Comparison of ENCODE assay signal across 9 mouse cellular contexts in the genomic region with DNA sequence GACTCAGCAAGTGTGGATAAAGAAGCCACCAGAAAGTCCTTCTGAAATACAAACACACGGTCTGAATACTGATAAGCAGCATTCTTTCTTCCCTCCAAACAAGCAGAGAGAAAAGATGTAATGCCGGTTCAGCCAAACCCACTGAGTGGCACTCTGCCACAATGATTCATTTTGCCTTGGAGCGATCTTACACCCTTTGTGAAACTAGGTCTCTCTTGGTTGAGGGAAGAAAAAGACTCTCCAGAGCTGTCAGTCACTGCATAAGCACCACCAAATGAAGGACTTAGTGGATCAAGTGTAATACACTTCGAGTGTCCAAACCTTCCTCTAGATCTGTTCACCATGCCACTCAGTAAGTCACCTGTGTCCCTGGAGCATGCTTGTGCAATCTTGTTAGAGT. TPM values are rescaled to one million over a fixed set of nuclear protein-coding genes. Genes with fewer than 3 reads are reported as not detected.
DNase-seq lines count a peak whose midpoint lies in the region; ATAC-seq and TF ChIP-seq lines count a peak whose summit lies in the region.
"Had no signal": no experiment of that assay in that cellular context is flagged by ENCODE, and none has a peak within 500 bp of the region (broad histone marks: within the 10 kb centered on the region; RNA-seq: fewer than 3 reads in every experiment).

No protein-coding gene starts in this region.

- no peaks in the 10 kb centered on the region for H3K36me3 ChIP-seq in lung, postnatal 0 days (ENCODE audit: insufficient read depth, low read length)
- peaks cover 16% of the 10 kb centered on the region; the same call in 1 of the 2 replicates for H3K36me3 ChIP-seq in embryonic facial prominence, embryonic 14.5 days (ENCODE audit: control insufficient read depth, insufficient read depth, low read length)
- H3K36me3 ChIP-seq in liver, postnatal 0 days (replicated peaks; ENCODE audit: insufficient read depth, low read length), result 0 out of 2 replicates have a peak, but pooled peaks cover 4% of the 10 kb centered on the region

- 48% methylated on average over 4 of the region's 4 CpGs for WGBS in lung, postnatal 0 days
- 74% methylated on average over 4 of the region's 4 CpGs for WGBS in embryonic facial prominence, embryonic 14.5 days
- 69% methylated on average over 4 of the region's 4 CpGs for WGBS in liver, postnatal 0 days (ENCODE audit: insufficient replicate concordance)

- DNase-seq in cerebellum, adult 11-12 months, result peak; percentile 11
- DNase-seq in cerebellum, postnatal 36 days, result no peak
- peak; percentile 69 for DNase-seq in lung, postnatal 0 days (ENCODE audit: low spot score)
- DNase-seq in lung, postnatal 4 days, result no peak
- peak; percentile 42 for DNase-seq in embryonic facial prominence, embryonic 14.5 days (ENCODE audit: low spot score)
- DNase-seq in right cerebral cortex, postnatal 10 days (ENCODE audit: low spot score in 2 of 2), result peak; percentile 49 to 53
- DNase-seq in spleen, postnatal 10 days (ENCODE audit: low spot score in 2 of 2), result no peak
- DNase-seq in liver, postnatal 0 days, result no peak

- H3K9me3 ChIP-seq in lung, postnatal 0 days (ENCODE audit: low read length), result no peaks in the 10 kb centered on the region
- H3K9me3 ChIP-seq in embryonic facial prominence, embryonic 14.5 days (ENCODE audit: control insufficient read depth, low read length), result no peaks in the 10 kb centered on the region
- H3K9me3 ChIP-seq in liver, postnatal 0 days (ENCODE audit: low read length), result no peaks in the 10 kb centered on the region
- H3K9me3 ChIP-seq: limb, embryonic 13.5 days had no signal

- H3K4me3 ChIP-seq in lung, postnatal 0 days (ENCODE audit: low read depth, low read length), result no peak overlapping the region
- H3K4me3 ChIP-seq in embryonic facial prominence, embryonic 14.5 days (ENCODE audit: low read depth, low read length), result no peak overlapping the region
- no peak overlapping the region for H3K4me3 ChIP-seq in liver, postnatal 0 days (ENCODE audit: low read depth, low read length)
- H3K4me3 ChIP-seq: limb, embryonic 13.5 days had no signal

- no peak for TF ChIP-seq EP300 in lung, postnatal 0 days (IDR thresholded peaks at IDR 0.05)
- no peak for TF ChIP-seq EP300 in liver, postnatal 0 days (IDR thresholded peaks at IDR 0.05; ENCODE audit: low read depth)

- H3K27me3 ChIP-seq in lung, postnatal 0 days (replicated peaks; ENCODE audit: insufficient read depth, low read length), result no peaks in the 10 kb centered on the region
- H3K27me3 ChIP-seq in embryonic facial prominence, embryonic 14.5 days (replicated peaks; ENCODE audit: control insufficient read depth, insufficient read depth, low read length), result no peaks in the 10 kb centered on the region
- H3K27me3 ChIP-seq in liver, postnatal 0 days (ENCODE audit: insufficient read depth, low read length), result no peaks in the 10 kb centered on the region
- H3K27me3 ChIP-seq: limb, embryonic 13.5 days had no signal

- no peaks in the 10 kb centered on the region for H3K4me1 ChIP-seq in lung, postnatal 0 days (ENCODE audit: insufficient read depth, low read depth, low read length)
- H3K4me1 ChIP-seq in embryonic facial prominence, embryonic 14.5 days (ENCODE audit: control insufficient read depth, insufficient read depth, low read length), result no peaks in the 10 kb centered on the region
- H3K4me1 ChIP-seq in liver, postnatal 0 days (ENCODE audit: insufficient read depth), result no peaks in the 10 kb centered on the region
- H3K4me1 ChIP-seq: limb, embryonic 13.5 days had no signal

- no peak for TF ChIP-seq CTCF in lung, postnatal 0 days (IDR thresholded peaks at IDR 0.05)
- TF ChIP-seq CTCF in liver, postnatal 0 days (IDR thresholded peaks at IDR 0.05; ENCODE audit: low read depth), result no peak

- ATAC-seq in lung, postnatal 0 days, result peak; percentile 81
- ATAC-seq in embryonic facial prominence, embryonic 14.5 days (ENCODE audit: low read depth), result peak; percentile 41; the same call in 1 of the 2 replicates
- no peak for ATAC-seq in liver, postnatal 0 days

- H3K27ac ChIP-seq in lung, postnatal 0 days (ENCODE audit: low read length), result no peak overlapping the region
- 0 out of 2 replicates have a peak overlapping the region, but pooled peaks have one; percentile 52 for H3K27ac ChIP-seq in embryonic facial prominence, embryonic 14.5 days (replicated peaks; ENCODE audit: low read depth, low read length)
- no peak overlapping the region for H3K27ac ChIP-seq in liver, postnatal 0 days (ENCODE audit: low read depth)
- H3K27ac ChIP-seq: limb, embryonic 13.5 days had no signal

- H3K9ac ChIP-seq in lung, postnatal 0 days (replicated peaks; ENCODE audit: low read depth), result no peak overlapping the region
- no peak overlapping the region for H3K9ac ChIP-seq in embryonic facial prominence, embryonic 14.5 days (ENCODE audit: low read depth, low read length)
- H3K9ac ChIP-seq in liver, postnatal 0 days (replicated peaks), result no peak overlapping the region
- H3K9ac ChIP-seq: limb, embryonic 13.5 days had no signal

- no peak overlapping the region for H3K4me2 ChIP-seq in lung, postnatal 0 days (replicated peaks; ENCODE audit: low read depth, low read length)
- H3K4me2 ChIP-seq in embryonic facial prominence, embryonic 14.5 days (ENCODE audit: low read depth, low read length), result no peak overlapping the region
- H3K4me2 ChIP-seq in liver, postnatal 0 days (ENCODE audit: low read depth, low read length), result no peak overlapping the region
- H3K4me2 ChIP-seq: limb, embryonic 13.5 days had no signal

RNA-seq across cellular contexts. Expression of gene Grhl1, which starts 34.1 kb away (rescaled TPM):
- polyA plus RNA-seq in lung, postnatal 0 days (2015; fragmentation: Nextera tagmentation; extraction: Ambion mirVana), result 3.0 and 4.0 TPM in 2 replicates
- polyA plus RNA-seq in embryonic facial prominence, embryonic 14.5 days (2014; fragmentation: Nextera tagmentation; extraction: Ambion mirVana), result 11.5 and 12.0 TPM in 2 replicates
- 0.20 and 0.23 TPM in 2 replicates for polyA plus RNA-seq in liver, postnatal 0 days (2015; fragmentation: Nextera tagmentation; extraction: Ambion mirVana)

RNA-seq across cellular contexts. Expression of gene Taf1b, which starts 39.8 kb away (rescaled TPM):
- polyA plus RNA-seq in lung, postnatal 0 days (2015; fragmentation: Nextera tagmentation; extraction: Ambion mirVana), result 16.9 and 18.6 TPM in 2 replicates
- 23.8 and 24.0 TPM in 2 replicates for polyA plus RNA-seq in embryonic facial prominence, embryonic 14.5 days (2014; fragmentation: Nextera tagmentation; extraction: Ambion mirVana)
- 6.9 and 7.3 TPM in 2 replicates for polyA plus RNA-seq in liver, postnatal 0 days (2015; fragmentation: Nextera tagmentation; extraction: Ambion mirVana)

Comparison
In these comparisons a context has a peak if more than half of its experiments do, and no peak if none do; other contexts are left out.
1. DNase-seq: peak in cerebellum, adult 11-12 months (single experiment), lung, postnatal 0 days (single experiment), embryonic facial prominence, embryonic 14.5 days (single experiment) and right cerebral cortex, postnatal 10 days (2 of 2); none in cerebellum, postnatal 36 days (0 of 2), lung, postnatal 4 days (0 of 2), spleen, postnatal 10 days (0 of 2) and liver, postnatal 0 days (single experiment).